Mouse (Mus musculus): ENCODE data around the gene Etv5. TPM values are rescaled to one million over a fixed set of nuclear protein-coding genes. Genes with fewer than 3 reads are reported as not detected.
"Not testable (repeated sequence)": the region's sequence is repeated elsewhere in the genome, so short reads cannot be mapped to it uniquely, and the experiment has no call there.

Gene Etv5
- polyA plus RNA-seq, 1 experiment from 2014 or later, result 37.5 TPM

- ATAC-seq (ENCODE audit: low read depth), result no peak
- no peaks in the 10 kb centered on the region for H3K9me3 ChIP-seq (ENCODE audit: control insufficient read depth, low read length)
- DNase-seq (ENCODE audit: low spot score), result no peak
- no peaks in the 10 kb centered on the region for H3K27me3 ChIP-seq (replicated peaks; ENCODE audit: control insufficient read depth, insufficient read depth, low read length)
- H3K27ac ChIP-seq (replicated peaks; ENCODE audit: low read depth, low read length), result no peak overlapping the region; the same call in 1 of the 2 replicates
- H3K4me2 ChIP-seq (ENCODE audit: low read depth, low read length), result no peak overlapping the region
- H3K36me3 ChIP-seq (ENCODE audit: control insufficient read depth, insufficient read depth, low read length), result no peaks in the 10 kb centered on the region
- H3K4me3 ChIP-seq (ENCODE audit: low read depth, low read length), result no peak overlapping the region
- 52% methylated on average over 3 of the region's 3 CpGs for WGBS
- no peak overlapping the region for H3K9ac ChIP-seq (ENCODE audit: low read depth, low read length)
- no peaks in the 10 kb centered on the region for H3K4me1 ChIP-seq (ENCODE audit: control insufficient read depth, insufficient read depth, low read length)
Measured at GRCm38 (mm10) chr16:22365596-22365995, 73.9 kb downstream of the Etv5 start.

- 12% methylated on average over 18 of the region's 18 CpGs for WGBS
- Histone ChIP-seq H3K4me2 (ENCODE audit: low read depth, low read length) (peak overlapping the region; percentile 49), H3K4me3 (ENCODE audit: low read depth, low read length) (peak overlapping the region; percentile 12), H3K36me3 (ENCODE audit: control insufficient read depth, insufficient read depth, low read length) (no peaks in the 10 kb centered on the region), H3K27me3 (replicated peaks; ENCODE audit: control insufficient read depth, insufficient read depth, low read length) (no peaks in the 10 kb centered on the region), H3K27ac (replicated peaks; ENCODE audit: low read depth, low read length) (peak overlapping the region; percentile 71), H3K9me3 (ENCODE audit: control insufficient read depth, low read length) (no peaks in the 10 kb centered on the region), H3K4me1 (ENCODE audit: control insufficient read depth, insufficient read depth, low read length) (peaks cover 12% of the 10 kb centered on the region), H3K9ac (ENCODE audit: low read depth, low read length) (0 out of 2 replicates have a peak overlapping the region, but pooled peaks have one; percentile 25)
- DNase-seq (ENCODE audit: low spot score) (peak; percentile 72), ATAC-seq (ENCODE audit: low read depth) (no peak)
Measured at GRCm38 (mm10) chr16:22358701-22359354, 80.7 kb downstream of the Etv5 start.

GRCm38 (mm10) chr16:22354177-22354576, 85.3 kb downstream of the Etv5 start:
- peaks cover 10% of the 10 kb centered on the region for H3K4me1 ChIP-seq (ENCODE audit: control insufficient read depth, insufficient read depth, low read length)
- ATAC-seq (ENCODE audit: low read depth); H3K4me3 ChIP-seq (ENCODE audit: low read depth, low read length); H3K36me3 ChIP-seq (ENCODE audit: control insufficient read depth, insufficient read depth, low read length); H3K9me3 ChIP-seq (ENCODE audit: control insufficient read depth, low read length); H3K27ac ChIP-seq (replicated peaks; ENCODE audit: low read depth, low read length); H3K27me3 ChIP-seq (replicated peaks; ENCODE audit: control insufficient read depth, insufficient read depth, low read length); H3K9ac ChIP-seq (ENCODE audit: low read depth, low read length); H3K4me2 ChIP-seq (ENCODE audit: low read depth, low read length); DNase-seq (ENCODE audit: low spot score): not testable (repeated sequence)
- WGBS, result 89% methylated on average over 5 of the region's 5 CpGs

GRCm38 (mm10) chr16:22353639-22354038, 85.9 kb downstream of the Etv5 start:
- Histone ChIP-seq H3K9ac (ENCODE audit: low read depth, low read length) (no peak overlapping the region), H3K36me3 (ENCODE audit: control insufficient read depth, insufficient read depth, low read length) (no peaks in the 10 kb centered on the region), H3K4me1 (ENCODE audit: control insufficient read depth, insufficient read depth, low read length) (peaks cover 10% of the 10 kb centered on the region; the same call in 1 of the 2 replicates), H3K27ac (replicated peaks; ENCODE audit: low read depth, low read length) (no peak overlapping the region), H3K4me3 (ENCODE audit: low read depth, low read length) (no peak overlapping the region), H3K4me2 (ENCODE audit: low read depth, low read length) (no peak overlapping the region), H3K27me3 (replicated peaks; ENCODE audit: control insufficient read depth, insufficient read depth, low read length) (no peaks in the 10 kb centered on the region), H3K9me3 (ENCODE audit: control insufficient read depth, low read length) (no peaks in the 10 kb centered on the region)
- ATAC-seq (ENCODE audit: low read depth) (no peak), DNase-seq (ENCODE audit: low spot score) (no peak)
- WGBS, result 70% methylated on average over 3 of the region's 3 CpGs

- no peak for DNase-seq (ENCODE audit: low spot score)
- Histone ChIP-seq H3K27ac (replicated peaks; ENCODE audit: low read depth, low read length) (no peak overlapping the region), H3K4me3 (ENCODE audit: low read depth, low read length) (no peak overlapping the region), H3K9me3 (ENCODE audit: control insufficient read depth, low read length) (no peaks in the 10 kb centered on the region), H3K27me3 (replicated peaks; ENCODE audit: control insufficient read depth, insufficient read depth, low read length) (no peaks in the 10 kb centered on the region), H3K9ac (ENCODE audit: low read depth, low read length) (no peak overlapping the region), H3K4me1 (ENCODE audit: control insufficient read depth, insufficient read depth, low read length) (0 out of 2 replicates have a peak, but pooled peaks cover 3% of the 10 kb centered on the region), H3K4me2 (ENCODE audit: low read depth, low read length) (no peak overlapping the region), H3K36me3 (ENCODE audit: control insufficient read depth, insufficient read depth, low read length) (no peaks in the 10 kb centered on the region)
- no peak for ATAC-seq (ENCODE audit: low read depth)
- 90% methylated on average over 4 of the region's 4 CpGs for WGBS
Measured at GRCm38 (mm10) chr16:22351194-22351593, 88.3 kb downstream of the Etv5 start.

- Histone ChIP-seq H3K9ac (ENCODE audit: low read depth, low read length) (no peak overlapping the region), H3K4me3 (ENCODE audit: low read depth, low read length) (no peak overlapping the region), H3K4me1 (ENCODE audit: control insufficient read depth, insufficient read depth, low read length) (0 out of 2 replicates have a peak, but pooled peaks cover 3% of the 10 kb centered on the region), H3K36me3 (ENCODE audit: control insufficient read depth, insufficient read depth, low read length) (no peaks in the 10 kb centered on the region), H3K27ac (replicated peaks; ENCODE audit: low read depth, low read length) (no peak overlapping the region), H3K4me2 (ENCODE audit: low read depth, low read length) (no peak overlapping the region), H3K27me3 (replicated peaks; ENCODE audit: control insufficient read depth, insufficient read depth, low read length) (no peaks in the 10 kb centered on the region), H3K9me3 (ENCODE audit: control insufficient read depth, low read length) (no peaks in the 10 kb centered on the region)
- WGBS, result 82% methylated on average over 5 of the region's 5 CpGs
- ATAC-seq (ENCODE audit: low read depth), result no peak
- DNase-seq (ENCODE audit: low spot score), result no peak
Measured at GRCm38 (mm10) chr16:22349798-22350197, 89.7 kb downstream of the Etv5 start.

GRCm38 (mm10) chr16:22348478-22349270, 90.8 kb downstream of the Etv5 start:
- ATAC-seq (ENCODE audit: low read depth) (no peak), DNase-seq (ENCODE audit: low spot score) (peak; percentile 12)
- Histone ChIP-seq H3K4me2 (ENCODE audit: low read depth, low read length) (peak overlapping the region; percentile 29), H3K36me3 (ENCODE audit: control insufficient read depth, insufficient read depth, low read length) (no peaks in the 10 kb centered on the region), H3K4me3 (ENCODE audit: low read depth, low read length) (no peak overlapping the region), H3K9ac (ENCODE audit: low read depth, low read length) (peak overlapping the region; percentile 14; the same call in 1 of the 2 replicates), H3K27me3 (replicated peaks; ENCODE audit: control insufficient read depth, insufficient read depth, low read length) (no peaks in the 10 kb centered on the region), H3K9me3 (ENCODE audit: control insufficient read depth, low read length) (no peaks in the 10 kb centered on the region), H3K4me1 (ENCODE audit: control insufficient read depth, insufficient read depth, low read length) (0 out of 2 replicates have a peak, but pooled peaks cover 3% of the 10 kb centered on the region), H3K27ac (replicated peaks; ENCODE audit: low read depth, low read length) (no peak overlapping the region)
- 36% methylated on average over 16 of the region's 16 CpGs for WGBS

- Histone ChIP-seq H3K4me3 (ENCODE audit: low read depth, low read length) (no peak overlapping the region), H3K9me3 (ENCODE audit: control insufficient read depth, low read length) (no peaks in the 10 kb centered on the region)
Measured at GRCm38 (mm10) chr16:22348014-22348413, 91.5 kb downstream of the Etv5 start.

More at GRCm38 (mm10) chr16:22348014-22348413, 91.5 kb downstream of the Etv5 start:
- ATAC-seq (ENCODE audit: low read depth), result no peak
- Histone ChIP-seq H3K27ac (replicated peaks; ENCODE audit: low read depth, low read length) (no peak overlapping the region), H3K36me3 (ENCODE audit: control insufficient read depth, insufficient read depth, low read length) (no peaks in the 10 kb centered on the region), H3K4me1 (ENCODE audit: control insufficient read depth, insufficient read depth, low read length) (0 out of 2 replicates have a peak, but pooled peaks cover 3% of the 10 kb centered on the region), H3K27me3 (replicated peaks; ENCODE audit: control insufficient read depth, insufficient read depth, low read length) (no peaks in the 10 kb centered on the region), H3K9ac (ENCODE audit: low read depth, low read length) (no peak overlapping the region), H3K4me2 (ENCODE audit: low read depth, low read length) (no peak overlapping the region)
- no peak for DNase-seq (ENCODE audit: low spot score)
- WGBS, result 68% methylated on average over 4 of the region's 4 CpGs

All from embryonic facial prominence, embryonic 14.5 days (tissue).